Mouse (Mus musculus): Measurements from ENCODE around the gene Chchd4. TPM values are rescaled to one million over a fixed set of nuclear protein-coding genes. Genes with fewer than 3 reads are reported as not detected.

Chchd4 gene
- 7.8 TPM for total RNA-seq (2023)

GRCm38 (mm10) chr6:91472868-91473804 is at the start of gene Chchd4, which contains the start of gene Tmem43:
Chchd4 (minus strand) TSS chr6:91473546.
Tmem43 (plus strand) TSS chr6:91473703.

GRCm38 (mm10) chr6:91515545-91516449 is 42.5 kb upstream of the Chchd4 start, which contains the start of the genes Xpc and Lsm3:
Xpc (minus strand) TSS chr6:91515888.
Lsm3 (plus strand) TSS chr6:91515928.

Other genes starting within 250 kb of the Chchd4 start
- gene Wnt7a, start 62.2 kb downstream of the Chchd4 start, total RNA-seq (2023) = not detected
- gene Tmem43, start 157 bp upstream of the Chchd4 start, total RNA-seq (2023) = 43.4 TPM
- 24.3 TPM for gene Xpc, start 42.3 kb upstream of the Chchd4 start, total RNA-seq (2023)
- gene Lsm3, start 42.4 kb upstream of the Chchd4 start, total RNA-seq (2023) = 62.0 TPM
- gene Slc6a6, start 210.5 kb upstream of the Chchd4 start, total RNA-seq (2023) = 102 TPM

Measured in CD4-positive naive resting alpha-beta T cell, adult 57 days (primary cell).